Mouse (Mus musculus): ENCODE data around the gene Ttll2. TPM values are rescaled to one million over a fixed set of nuclear protein-coding genes. Genes with fewer than 3 reads are reported as not detected.
A peak's percentile ranks its signal among the peaks of the same experiment; 100 is the strongest.
"Not testable (repeated sequence)": the region's sequence is repeated elsewhere in the genome, so short reads cannot be mapped to it uniquely, and the experiment has no call there.

Gene Ttll2
- polyA plus RNA-seq, 1 experiment from 2014 or later: not detected

DNA sequence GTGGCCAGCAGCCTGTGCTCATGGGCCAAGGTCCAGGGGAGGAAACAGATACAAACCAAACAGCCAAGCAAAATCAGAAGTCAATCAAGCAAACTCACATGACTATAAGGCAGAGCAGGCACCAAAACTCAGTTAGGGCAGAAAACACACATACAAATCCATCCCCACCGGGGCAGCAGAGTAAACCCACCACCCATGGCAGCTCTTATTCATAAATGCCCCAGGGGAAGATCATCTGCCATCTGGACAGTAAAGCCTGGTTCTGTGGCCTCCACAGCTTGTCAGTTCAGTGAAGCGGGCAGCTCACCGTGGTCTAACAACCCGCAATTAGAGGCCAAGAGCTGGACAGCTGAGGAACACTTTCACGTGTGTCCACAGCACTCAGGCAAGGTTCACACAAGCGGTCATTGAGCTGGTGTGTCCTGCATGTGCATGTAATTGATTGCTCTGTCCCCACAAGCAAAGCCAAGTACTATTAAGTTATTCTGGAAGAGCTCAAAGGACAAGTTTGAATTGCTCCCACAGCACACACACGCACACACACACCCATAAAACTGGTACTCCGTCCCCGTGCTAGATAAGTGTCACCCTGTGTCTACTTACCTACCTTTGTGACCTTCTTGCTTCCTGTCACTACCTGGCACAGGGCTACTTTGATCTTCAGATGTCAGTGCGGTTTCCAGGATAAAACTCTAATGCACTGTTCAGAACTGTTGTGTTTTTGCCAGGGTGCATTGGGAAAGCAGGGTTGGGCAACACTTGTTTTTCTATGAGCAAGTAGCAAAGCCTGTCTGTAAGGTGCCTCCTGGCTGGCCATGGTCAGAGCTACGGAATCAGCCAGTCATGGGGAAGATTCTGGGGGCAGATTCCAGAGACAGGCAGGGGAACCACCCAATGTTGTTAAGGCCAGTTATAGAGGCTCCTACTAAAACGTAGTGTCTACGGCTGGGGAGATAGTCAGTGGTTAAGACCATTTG, 31.0 kb upstream of the Ttll2 start:
- WGBS: 80% methylated on average over 12 of the region's 13 CpGs
- H3K36me3 ChIP-seq; ATAC-seq (ENCODE audit: low FRiP score, low read depth); H3K9ac ChIP-seq; H3K4me1 ChIP-seq (replicated peaks); H3K4me2 ChIP-seq; H3K27me3 ChIP-seq; H3K4me3 ChIP-seq; H3K9me3 ChIP-seq; H3K27ac ChIP-seq (replicated peaks): not testable (repeated sequence)

DNA sequence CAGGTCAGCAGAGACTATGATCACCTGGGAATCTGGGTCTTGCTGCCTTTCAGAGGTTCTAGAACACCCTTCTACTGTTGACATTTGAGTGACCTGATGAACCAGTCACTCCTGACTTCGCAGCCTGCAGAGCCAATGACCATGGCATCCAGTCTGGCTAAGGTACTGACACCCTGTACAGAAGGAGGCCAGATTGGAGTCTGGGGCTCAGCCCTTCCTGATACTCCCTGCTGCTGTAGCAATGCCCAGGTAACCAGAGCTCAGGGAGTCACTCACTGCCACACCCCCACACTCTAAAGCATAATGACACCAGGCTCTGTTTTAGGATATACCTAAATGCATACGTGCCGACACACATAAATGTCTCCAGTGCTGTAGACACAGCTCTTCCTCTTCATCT, 30.2 kb upstream of the Ttll2 start:
- not testable (repeated sequence) for H3K4me2 ChIP-seq; H3K36me3 ChIP-seq; H3K9me3 ChIP-seq; ATAC-seq (ENCODE audit: low FRiP score, low read depth); H3K9ac ChIP-seq; H3K4me3 ChIP-seq; H3K27ac ChIP-seq (replicated peaks); H3K4me1 ChIP-seq (replicated peaks); H3K27me3 ChIP-seq
- WGBS: 96% methylated on average over 1 of the region's 3 CpGs

- not testable (repeated sequence) for H3K9me3 ChIP-seq; H3K4me3 ChIP-seq; H3K4me1 ChIP-seq (replicated peaks); H3K4me2 ChIP-seq; H3K27me3 ChIP-seq; H3K27ac ChIP-seq (replicated peaks); H3K9ac ChIP-seq; H3K36me3 ChIP-seq
- ATAC-seq (ENCODE audit: low FRiP score, low read depth): peak; percentile 57; the same call in 1 of the 2 replicates
- WGBS: 28% methylated on average over 2 of the region's 3 CpGs
Observed at GRCm38 (mm10) chr17:7377907-7378306, 25.4 kb upstream of the Ttll2 start.

GRCm38 (mm10) chr17:7376951-7377700, 24.6 kb upstream of the Ttll2 start:
- not testable (repeated sequence) for H3K4me2 ChIP-seq; H3K4me3 ChIP-seq; H3K9me3 ChIP-seq; H3K36me3 ChIP-seq; H3K27ac ChIP-seq (replicated peaks); H3K9ac ChIP-seq; H3K4me1 ChIP-seq (replicated peaks); H3K27me3 ChIP-seq
- peak; percentile 60; the same call in 1 of the 2 replicates for ATAC-seq (ENCODE audit: low FRiP score, low read depth)
- 100% methylated on average over 1 of the region's 3 CpGs for WGBS

DNA sequence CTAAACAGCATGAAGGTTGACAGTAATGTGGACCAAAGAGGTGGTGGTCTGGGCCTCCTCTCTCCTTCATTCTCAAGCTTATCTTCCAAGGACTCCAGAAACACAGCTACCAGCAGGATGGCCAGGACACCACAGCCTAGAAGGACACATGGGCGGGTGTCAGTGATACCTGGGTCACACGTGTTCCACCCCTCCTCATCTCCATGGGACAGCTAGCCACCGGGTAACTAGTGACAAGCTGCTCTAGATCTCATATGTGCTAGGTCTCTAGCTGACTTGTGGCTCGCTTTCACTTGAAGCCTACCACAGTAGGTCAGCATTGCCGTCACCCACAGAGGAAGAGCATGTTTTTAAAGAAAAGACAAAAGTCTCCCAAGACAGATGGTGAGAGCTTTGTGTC, 19.4 kb upstream of the Ttll2 start, which contains the start of gene Gm49630:
Gm49630 (minus strand) TSS at position 101 of the 400 bp plus-strand sequence.
- H3K9me3 ChIP-seq; H3K27ac ChIP-seq (replicated peaks); H3K4me2 ChIP-seq; ATAC-seq (ENCODE audit: low FRiP score, low read depth); H3K27me3 ChIP-seq; H3K36me3 ChIP-seq; H3K9ac ChIP-seq; H3K4me3 ChIP-seq; H3K4me1 ChIP-seq (replicated peaks): not testable (repeated sequence)
- WGBS: 73% methylated on average over 3 of the region's 5 CpGs

DNA sequence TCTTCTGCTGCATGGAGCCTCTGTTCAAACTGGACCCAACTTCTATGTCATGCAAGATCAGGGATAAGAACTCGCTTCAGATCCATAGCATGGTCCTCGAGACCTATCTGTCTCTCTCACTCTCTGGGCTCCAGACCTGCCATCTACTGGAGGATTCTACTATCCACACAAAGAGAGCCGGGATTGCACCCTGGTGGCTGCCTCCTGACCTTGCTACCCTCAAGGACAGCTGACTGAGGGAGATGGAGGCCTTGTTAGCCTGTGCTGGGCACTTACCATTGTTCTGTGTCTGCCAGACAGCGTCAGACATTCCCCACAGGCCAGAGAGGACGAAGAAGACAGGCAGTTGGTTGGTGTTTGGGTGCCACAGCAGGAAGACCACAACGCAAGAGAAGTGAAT, 16.9 kb upstream of the Ttll2 start:
- not testable (repeated sequence) for H3K9me3 ChIP-seq; H3K4me2 ChIP-seq; H3K4me1 ChIP-seq (replicated peaks); H3K9ac ChIP-seq; H3K4me3 ChIP-seq; H3K36me3 ChIP-seq; ATAC-seq (ENCODE audit: low FRiP score, low read depth); H3K27ac ChIP-seq (replicated peaks); H3K27me3 ChIP-seq
- WGBS: 70% methylated on average over 6 of the region's 6 CpGs

- not testable (repeated sequence) for H3K4me3 ChIP-seq; H3K9me3 ChIP-seq; H3K4me2 ChIP-seq; H3K27me3 ChIP-seq; H3K36me3 ChIP-seq; H3K9ac ChIP-seq; H3K27ac ChIP-seq (replicated peaks); H3K4me1 ChIP-seq (replicated peaks)
- 15% methylated on average over 4 of the region's 7 CpGs for WGBS
- ATAC-seq (ENCODE audit: low FRiP score, low read depth): peak; percentile 90
Observed at GRCm38 (mm10) chr17:7366676-7367374, 14.3 kb upstream of the Ttll2 start.

DNA sequence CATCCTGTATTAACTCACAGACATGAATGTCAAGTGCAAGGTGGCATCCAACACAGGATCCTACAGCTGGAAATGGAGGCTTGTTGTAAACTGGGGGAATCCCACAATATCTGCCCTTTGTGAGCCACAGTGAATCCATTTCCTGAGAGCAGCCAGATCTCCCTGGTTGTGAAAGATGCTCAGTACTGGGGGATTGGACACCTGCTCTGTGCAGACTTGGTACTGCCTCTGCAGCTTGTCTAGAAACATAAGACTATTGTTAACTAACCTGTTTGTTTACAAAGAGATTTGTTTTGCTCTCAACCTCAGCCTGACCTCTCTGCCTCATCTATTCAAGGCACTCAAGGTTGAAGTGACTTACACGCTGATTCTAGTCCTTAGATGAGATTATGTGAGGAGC, 13.8 kb upstream of the Ttll2 start:
- H3K4me2 ChIP-seq; H3K27me3 ChIP-seq; H3K36me3 ChIP-seq; H3K9ac ChIP-seq; H3K9me3 ChIP-seq; ATAC-seq (ENCODE audit: low FRiP score, low read depth); H3K4me3 ChIP-seq; H3K27ac ChIP-seq (replicated peaks); H3K4me1 ChIP-seq (replicated peaks): not testable (repeated sequence)
- no CpG with 5 or more reads among the region's 1 CpGs for WGBS

DNA sequence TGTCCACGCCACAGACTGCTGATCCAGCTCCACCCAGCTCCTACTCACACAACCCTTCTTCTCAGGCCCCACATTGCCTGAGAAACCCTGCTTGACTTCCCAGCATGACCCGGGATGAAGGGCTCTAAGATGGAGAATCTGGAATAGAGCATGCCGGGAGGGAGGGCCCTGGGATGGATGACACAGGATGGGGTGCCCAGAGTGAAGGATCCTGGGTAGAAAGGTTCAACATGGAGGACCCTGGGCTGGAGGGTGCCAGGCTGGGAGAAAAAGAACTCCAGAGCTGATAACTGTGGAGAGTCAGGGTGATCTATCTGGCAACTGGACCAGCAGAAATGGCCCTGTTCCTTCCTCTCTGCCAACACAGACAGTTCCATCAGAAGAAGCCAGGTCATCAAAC, 13.1 kb upstream of the Ttll2 start:
- H3K4me3 ChIP-seq; H3K9me3 ChIP-seq; H3K9ac ChIP-seq; H3K27ac ChIP-seq (replicated peaks); H3K4me1 ChIP-seq (replicated peaks); H3K36me3 ChIP-seq; H3K4me2 ChIP-seq; ATAC-seq (ENCODE audit: low FRiP score, low read depth); H3K27me3 ChIP-seq: not testable (repeated sequence)
- no CpG with 5 or more reads among the region's 3 CpGs for WGBS

GRCm38 (mm10) chr17:7360749-7361465, 8.4 kb upstream of the Ttll2 start:
- WGBS: 72% methylated on average over 8 of the region's 9 CpGs

DNA sequence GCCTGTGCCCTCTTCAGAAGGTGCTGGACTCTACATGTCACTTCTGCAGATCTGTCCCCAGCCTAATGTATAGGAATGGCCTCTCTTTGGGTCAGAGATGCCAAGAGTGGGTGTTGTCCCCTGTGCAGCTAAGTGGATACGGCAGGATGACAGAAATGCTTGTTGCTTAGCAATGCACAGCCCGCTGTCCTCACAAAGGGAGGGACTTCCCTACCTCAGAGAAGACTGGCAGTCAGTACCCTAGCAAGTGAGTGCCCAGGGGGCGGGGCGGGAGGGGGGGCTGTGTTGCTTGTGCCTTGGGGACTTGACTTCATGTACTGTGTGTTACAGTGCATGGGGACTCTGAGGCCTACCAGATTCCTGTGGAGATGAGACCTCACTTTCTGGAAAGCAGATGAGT, 7.3 kb upstream of the Ttll2 start:
- not testable (repeated sequence) for H3K27ac ChIP-seq (replicated peaks); H3K9ac ChIP-seq; H3K4me3 ChIP-seq; H3K36me3 ChIP-seq; H3K27me3 ChIP-seq; H3K4me2 ChIP-seq; H3K9me3 ChIP-seq; H3K4me1 ChIP-seq (replicated peaks)
- peak; percentile 39; the same call in 1 of the 2 replicates for ATAC-seq (ENCODE audit: low FRiP score, low read depth)
- WGBS: 68% methylated on average over 4 of the region's 4 CpGs

More at GRCm38 (mm10) chr17:7360749-7361465, 8.4 kb upstream of the Ttll2 start:
- not testable (repeated sequence) for ATAC-seq (ENCODE audit: low FRiP score, low read depth); H3K36me3 ChIP-seq; H3K27ac ChIP-seq (replicated peaks); H3K9me3 ChIP-seq; H3K4me1 ChIP-seq (replicated peaks); H3K4me3 ChIP-seq; H3K4me2 ChIP-seq; H3K27me3 ChIP-seq; H3K9ac ChIP-seq
